Mouse (Mus musculus): ENCODE results near the gene Dennd1a.

DNA sequence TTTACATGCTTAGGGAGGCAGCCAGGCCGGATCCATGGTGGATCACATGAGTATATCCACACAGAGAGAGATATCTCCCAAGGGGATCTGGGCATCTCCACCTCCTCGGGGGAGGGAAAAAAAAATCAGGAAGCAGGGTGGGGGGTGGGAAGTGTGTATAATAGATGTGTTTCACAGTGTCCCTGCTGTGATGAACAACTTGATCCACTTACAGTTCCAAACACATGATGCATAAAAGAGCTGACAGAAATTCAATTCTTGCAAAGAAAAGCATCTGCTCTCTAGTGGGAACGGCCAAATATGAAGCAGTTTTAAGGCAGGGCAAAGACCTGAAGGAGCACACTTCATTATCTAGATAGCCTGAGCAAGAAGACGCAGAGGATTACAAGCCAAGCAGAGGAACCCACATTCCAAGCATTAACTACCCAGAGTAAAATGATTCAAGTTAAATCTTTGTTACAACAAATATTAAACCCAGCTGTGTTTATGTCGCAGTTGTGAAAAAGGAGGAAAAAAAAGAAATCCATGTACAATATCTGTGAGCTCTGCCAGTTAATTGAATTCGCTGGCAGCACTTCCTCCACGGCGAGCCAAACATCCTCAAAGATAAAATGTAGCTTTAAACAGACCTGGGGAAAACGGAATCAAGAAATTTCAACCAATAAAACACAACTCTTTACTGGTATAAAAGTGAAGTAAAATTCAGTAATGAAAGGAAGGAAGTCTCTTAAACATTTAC, 341.4 kb downstream of the Dennd1a start:
- TF ChIP-seq POLR2A (IDR thresholded peaks at IDR 0.05; ENCODE audit: control insufficient read depth, low read depth, low read length) (no peak), CTCF (IDR thresholded peaks at IDR 0.05; ENCODE audit: control insufficient read depth, insufficient read depth, insufficient replicate concordance, low read depth, low read length) (no peak)
